Mouse (Mus musculus) stomach, embryonic 16.5 days (tissue): ENCODE measurements around the gene Brpf3. TPM values are rescaled to one million over a fixed set of nuclear protein-coding genes. Genes with fewer than 3 reads are reported as not detected.

Source experiments
- ATAC-seq: fragments of 200-750 bp; cut with Nextera tagmentation; 2 replicates; pipeline ENCODE4 v1.8.0; 2017; ENCODE audit warnings: moderate number of reproducible peaks, moderate TSS enrichment; ENCODE audit not compliant: insufficient read depth, low FRiP score
- H3K27ac ChIP-seq: fragments of 300-500 bp; sonication (generic); 2 replicates; pipeline ENCODE4 v1.5.1; 2014; ENCODE audit warnings: low read length
- H3K27me3 ChIP-seq: fragments of 300-500 bp; sonication (generic); 2 replicates; pipeline ENCODE4 v1.6.1; 2014; ENCODE audit warnings: low read length, control low read depth, mixed read lengths; ENCODE audit not compliant: control insufficient read depth, insufficient read depth
- H3K36me3 ChIP-seq: fragments of 300-500 bp; sonication (generic); 2 replicates; pipeline ENCODE4 v1.6.1; 2014; ENCODE audit warnings: low read length; ENCODE audit not compliant: control insufficient read depth, insufficient read depth
- H3K4me1 ChIP-seq: fragments of 300-500 bp; sonication (generic); 2 replicates; pipeline ENCODE4 v1.6.1; 2014; ENCODE audit warnings: low read length, control low read depth, mixed read lengths; ENCODE audit not compliant: control insufficient read depth, insufficient read depth
- H3K4me2 ChIP-seq: fragments of 300-500 bp; sonication (generic); 2 replicates; pipeline ENCODE4 v1.6.1; 2014; ENCODE audit warnings: low read depth, low read length, mixed read lengths
- H3K4me3 ChIP-seq: fragments of 300-500 bp; sonication (generic); replicated peaks from 2 replicates; pipeline ENCODE4 v1.5.1; 2014; ENCODE audit warnings: mild to moderate bottlenecking, low read length
- H3K9ac ChIP-seq: fragments of 300-500 bp; sonication (generic); 2 replicates; pipeline ENCODE4 v1.6.1; 2014; ENCODE audit warnings: low read length
- H3K9me3 ChIP-seq: fragments of 300-500 bp; sonication (generic); replicated peaks from 2 replicates; pipeline ENCODE4 v1.6.1; 2016; ENCODE audit warnings: low read length, control low read depth; ENCODE audit not compliant: control insufficient read depth
- WGBS: fragments of 180-500 bp; shearing (Covaris S2); extraction: QIAGEN DNeasy Blood & Tissue Kit; methylation state at CpG from one replicate; pipeline ENCODE4 v1.1.7; 2014; 5-methylcytosine and 5-hydroxymethylcytosine counted together
- polyA plus RNA-seq: library from polyadenylated mRNA; unstranded; fragments of >200 nt; fragmentation: Nextera tagmentation; extraction: Ambion mirVana; gene quantifications from 2 replicates; pipeline ENCODE4 v1.2.1, GENCODE M21; 2015

Brpf3 gene
- polyA plus RNA-seq, 1 experiment from 2014 or later, result 10.5 TPM

- no peak for ATAC-seq
Measured at GRCm38 (mm10) chr17:28882316-28882715, 81.4 kb downstream of the Brpf3 start.

DNA sequence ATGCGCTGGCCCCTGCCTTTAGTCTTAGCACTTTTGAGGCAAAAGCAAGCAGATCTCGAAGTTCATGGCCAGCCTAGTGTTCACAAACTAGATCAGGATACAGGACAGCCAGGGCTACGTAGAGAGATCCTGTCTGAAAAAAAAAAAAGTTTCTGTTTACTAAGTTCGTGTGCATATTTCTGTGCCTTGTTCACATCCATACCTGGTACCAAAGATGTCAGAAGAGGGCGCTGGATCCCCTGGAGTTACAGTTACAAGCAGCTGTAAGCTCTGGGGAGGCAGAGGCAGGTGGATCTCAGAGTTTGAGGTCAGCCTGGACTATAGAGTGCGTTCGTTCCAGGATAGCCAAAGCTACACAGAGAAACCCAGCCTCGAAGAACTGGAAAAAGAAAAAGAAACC is 81.9 kb downstream of the Brpf3 start:
- no peak overlapping the region for H3K4me2 ChIP-seq
- H3K9ac ChIP-seq, result no peak overlapping the region
- no peak for ATAC-seq
- H3K27me3 ChIP-seq, result no peaks in the 10 kb centered on the region
- no peak overlapping the region for H3K27ac ChIP-seq
- 43% methylated on average over 8 of the region's 8 CpGs for WGBS
- H3K4me1 ChIP-seq, result peaks cover 4% of the 10 kb centered on the region
- no peaks in the 10 kb centered on the region for H3K9me3 ChIP-seq
- no peak overlapping the region for H3K4me3 ChIP-seq
- H3K36me3 ChIP-seq, result no peaks in the 10 kb centered on the region

More at GRCm38 (mm10) chr17:28882316-28882715, 81.4 kb downstream of the Brpf3 start:
- 3% methylated on average over 12 of the region's 12 CpGs for WGBS
- no peak overlapping the region for H3K4me3 ChIP-seq
- no peak overlapping the region for H3K9ac ChIP-seq
- H3K27ac ChIP-seq, result no peak overlapping the region
- H3K4me1 ChIP-seq, result peaks cover 4% of the 10 kb centered on the region
- no peaks in the 10 kb centered on the region for H3K36me3 ChIP-seq
- H3K9me3 ChIP-seq, result no peaks in the 10 kb centered on the region
- no peaks in the 10 kb centered on the region for H3K27me3 ChIP-seq
- no peak overlapping the region for H3K4me2 ChIP-seq

GRCm38 (mm10) chr17:28883941-28884516 is 83.1 kb downstream of the Brpf3 start:
- Histone ChIP-seq H3K9ac (no peak overlapping the region), H3K4me1 (peaks cover 4% of the 10 kb centered on the region), H3K27me3 (no peaks in the 10 kb centered on the region), H3K9me3 (no peaks in the 10 kb centered on the region), H3K36me3 (no peaks in the 10 kb centered on the region), H3K4me2 (no peak overlapping the region), H3K4me3 (no peak overlapping the region), H3K27ac (no peak overlapping the region)
- ATAC-seq, result no peak
- WGBS, result 63% methylated on average over 10 of the region's 10 CpGs

DNA sequence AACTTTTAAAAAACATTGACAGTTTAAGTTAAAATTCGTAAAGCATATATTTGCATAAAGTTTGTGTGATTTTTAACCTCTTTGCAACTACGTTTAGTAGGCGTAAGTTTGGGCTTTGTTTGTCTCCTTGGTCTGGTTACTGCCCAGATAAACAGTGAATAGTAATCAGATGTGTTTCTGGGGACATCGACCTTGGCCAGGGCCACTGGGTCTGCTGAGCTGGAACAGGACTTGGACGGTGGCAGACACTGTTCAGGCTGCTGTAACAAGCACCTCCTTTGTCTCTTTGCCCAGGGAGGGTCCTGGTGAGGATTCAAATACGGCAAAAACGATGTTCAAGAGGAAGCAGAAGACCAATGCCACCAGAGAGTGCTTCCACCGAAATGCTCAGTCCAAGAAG is 84.3 kb downstream of the Brpf3 start:
- no peaks in the 10 kb centered on the region for H3K27me3 ChIP-seq
- H3K36me3 ChIP-seq, result no peaks in the 10 kb centered on the region
- no peak overlapping the region for H3K9ac ChIP-seq
- H3K9me3 ChIP-seq, result no peaks in the 10 kb centered on the region
- H3K4me1 ChIP-seq, result peaks cover under 1% of the 10 kb centered on the region; the same call in 1 of the 2 replicates
- no peak for ATAC-seq
- no peak overlapping the region for H3K4me3 ChIP-seq
- H3K4me2 ChIP-seq, result no peak overlapping the region
- WGBS, result 78% methylated on average over 8 of the region's 8 CpGs
- H3K27ac ChIP-seq, result no peak overlapping the region

DNA sequence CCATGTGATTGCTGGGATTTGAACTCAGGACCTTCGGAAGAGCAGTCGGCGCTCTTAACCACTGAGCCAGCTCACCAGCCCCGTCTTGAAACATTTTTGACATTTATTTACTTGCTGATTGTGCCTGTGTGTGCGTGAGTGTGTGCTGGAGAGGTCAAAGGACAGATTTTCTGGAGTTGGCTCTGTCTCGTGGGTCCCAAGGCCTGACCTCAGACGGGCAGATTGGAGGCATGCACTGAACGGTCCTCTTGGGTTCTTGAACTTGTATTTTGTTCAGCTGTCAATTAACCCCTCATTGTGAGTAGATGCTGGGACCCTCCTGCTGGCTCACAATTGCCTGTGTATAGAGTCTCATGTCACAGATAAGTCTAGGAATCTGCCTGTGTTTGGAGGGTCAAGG is 85.4 kb downstream of the Brpf3 start:
- Histone ChIP-seq H3K27me3 (no peaks in the 10 kb centered on the region), H3K9me3 (no peaks in the 10 kb centered on the region), H3K4me1 (no peaks in the 10 kb centered on the region), H3K36me3 (no peaks in the 10 kb centered on the region), H3K9ac (no peak overlapping the region), H3K4me3 (no peak overlapping the region), H3K4me2 (no peak overlapping the region), H3K27ac (no peak overlapping the region)
- no peak for ATAC-seq
- WGBS, result 74% methylated on average over 8 of the region's 8 CpGs

Other genes starting within 250 kb of the Brpf3 start
- gene Clps, start 240.3 kb upstream of the Brpf3 start, polyA plus RNA-seq, result 3,124 and 3,837 TPM in 2 replicates
- 0.82 and 0.87 TPM in 2 replicates for gene Lhfpl5, start 225.4 kb upstream of the Brpf3 start, polyA plus RNA-seq
- 67.6 and 73.0 TPM in 2 replicates for gene Srpk1, start 178.4 kb upstream of the Brpf3 start, polyA plus RNA-seq
- gene Slc26a8, start 110.9 kb upstream of the Brpf3 start, polyA plus RNA-seq, result 0.46 and 0.80 TPM in 2 replicates
- 34.0 and 34.2 TPM in 2 replicates for gene Mapk14, start 109.8 kb upstream of the Brpf3 start, polyA plus RNA-seq
- gene AC170998.1, start 75.0 kb upstream of the Brpf3 start, polyA plus RNA-seq, result 2.3 and 2.8 TPM in 2 replicates
- 116 and 128 TPM in 2 replicates for gene Mapk13, start 31.8 kb upstream of the Brpf3 start, polyA plus RNA-seq
- gene Pnpla1, start 57.3 kb downstream of the Brpf3 start, polyA plus RNA-seq, result 1.2 and 3.0 TPM in 2 replicates
- gene 4930539E08Rik, start 114.2 kb downstream of the Brpf3 start, polyA plus RNA-seq, result 0.25 and 0.31 TPM in 2 replicates
- gene Pxt1, start 142.8 kb downstream of the Brpf3 start, polyA plus RNA-seq, result 0.21 TPM in 1 of 2 replicates, not detected in the other
- gene Kctd20, start 150.9 kb downstream of the Brpf3 start, polyA plus RNA-seq, result 77.2 and 78.3 TPM in 2 replicates
- gene Stk38, start 206.9 kb downstream of the Brpf3 start, polyA plus RNA-seq, result 118 and 120 TPM in 2 replicates
- gene Srsf3, start 231.5 kb downstream of the Brpf3 start, polyA plus RNA-seq, result 456 and 477 TPM in 2 replicates